Mouse (Mus musculus) adipocyte (in vitro differentiated cells): Measurements from ENCODE around the gene Fndc7.
A peak's percentile ranks its signal among the peaks of the same experiment; 100 is the strongest.

Experiments used
- DNase-seq: peaks from one replicate; pipeline ENCODE4 v3.0.0-alpha.2; 2016; ENCODE audit warnings: low spot score

Fndc7 gene

DNA sequence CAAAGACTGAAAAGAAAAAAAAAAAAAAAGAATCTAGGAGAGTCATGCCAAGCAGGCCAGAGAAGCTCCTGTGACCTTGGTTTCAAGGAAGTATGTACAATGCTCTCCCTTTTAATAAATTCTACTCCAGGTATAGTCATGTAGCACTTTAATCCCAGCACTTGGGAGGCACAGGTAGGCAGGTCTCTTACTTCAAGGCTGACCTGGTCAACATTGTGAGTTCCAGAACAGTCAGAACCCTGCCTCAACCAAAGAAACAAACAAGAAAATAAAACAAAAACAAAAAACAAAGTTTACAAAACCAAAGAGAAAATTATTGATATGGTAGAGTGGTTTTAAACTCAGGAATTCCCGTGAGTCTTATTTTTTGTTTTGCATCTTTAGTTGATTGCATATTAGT is at the start of gene Fndc7:
Gene Fndc7, minus strand, starts transcription at position 101 of the 400 bp plus-strand sequence.
- DNase-seq = no peak

DNA sequence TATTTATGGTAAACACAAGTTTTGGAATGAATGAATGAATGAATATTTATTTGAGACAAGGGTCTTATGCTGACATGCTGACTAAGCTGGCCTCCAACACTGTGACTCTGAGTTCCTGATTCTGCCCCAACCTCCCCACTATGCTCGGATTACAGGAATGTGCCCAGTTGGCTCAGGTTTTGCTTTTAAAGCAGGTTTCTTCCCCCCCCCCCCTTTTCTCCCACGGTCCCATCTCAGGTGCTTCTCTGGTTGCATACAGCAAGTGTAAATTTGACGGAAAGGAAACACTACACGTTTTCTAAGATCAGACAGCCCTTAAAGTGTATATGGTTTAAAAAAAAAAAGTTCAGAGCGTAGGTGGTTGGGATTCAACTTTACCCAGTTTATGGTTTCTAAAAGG is 49.8 kb upstream of the Fndc7 start, which contains the start of gene Henmt1:
Gene Henmt1, plus strand, starts transcription at position 301 of the 400 bp plus-strand sequence.
- DNase-seq = no peak

DNA sequence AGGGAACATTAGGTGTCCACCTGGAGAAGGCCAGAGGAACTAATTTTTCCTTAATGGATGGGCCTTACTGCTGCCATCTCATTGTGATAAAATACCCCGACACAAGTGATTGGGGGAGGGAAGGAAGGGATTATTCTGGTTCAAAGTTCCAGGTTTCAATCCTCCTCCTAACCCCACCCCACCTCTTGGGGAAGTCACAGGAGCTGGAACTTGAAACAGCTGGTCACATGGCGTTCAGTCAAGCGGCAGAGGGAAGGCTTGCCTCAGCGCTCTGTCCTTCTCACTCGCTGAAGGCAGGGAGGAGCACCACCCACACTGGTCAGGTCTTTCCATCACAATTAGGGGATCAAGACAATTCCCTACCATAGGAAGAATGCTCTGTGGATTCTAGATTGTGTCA is 48.9 kb upstream of the Fndc7 start:
- DNase-seq = no peak

DNA sequence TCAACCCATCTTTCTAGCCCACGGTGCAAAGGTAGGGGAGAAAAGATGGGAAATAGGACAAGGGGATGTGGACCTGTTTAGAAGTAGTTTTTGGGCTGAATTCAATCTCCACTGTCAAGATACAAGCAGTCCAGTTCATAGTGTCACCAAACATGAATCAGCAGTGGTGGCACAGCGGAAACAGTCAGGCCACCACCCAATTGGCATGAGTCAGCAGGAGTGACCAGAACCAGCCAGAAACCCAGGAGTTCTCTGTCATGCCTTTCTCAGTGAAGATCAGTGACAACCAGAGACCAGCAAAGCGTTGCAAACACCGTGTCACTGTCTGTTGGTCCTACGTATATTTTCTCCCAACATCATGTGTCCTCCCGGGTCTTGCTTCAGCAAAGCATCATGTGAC is 43.7 kb upstream of the Fndc7 start:
- DNase-seq = no peak

DNA sequence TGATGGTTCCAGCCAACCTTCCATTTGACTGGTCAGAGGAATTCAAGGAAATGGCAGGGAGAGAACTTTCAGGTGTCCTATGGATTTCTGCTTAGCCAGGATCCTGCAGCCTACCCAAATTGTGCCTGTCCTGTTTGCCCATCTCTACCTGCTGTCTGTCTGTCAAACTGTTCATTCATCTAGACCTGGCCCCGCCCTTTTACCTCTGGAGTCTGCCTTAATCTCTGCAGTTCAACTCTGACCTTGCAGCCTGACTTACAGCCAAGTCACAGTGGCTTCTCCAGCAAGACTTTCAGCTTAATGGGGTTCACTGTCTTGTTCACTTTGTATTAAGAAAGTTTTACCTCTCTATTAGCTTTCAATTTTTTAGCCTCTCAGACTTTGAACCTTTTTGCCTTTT is 36.5 kb upstream of the Fndc7 start:
- DNase-seq = no peak

DNA sequence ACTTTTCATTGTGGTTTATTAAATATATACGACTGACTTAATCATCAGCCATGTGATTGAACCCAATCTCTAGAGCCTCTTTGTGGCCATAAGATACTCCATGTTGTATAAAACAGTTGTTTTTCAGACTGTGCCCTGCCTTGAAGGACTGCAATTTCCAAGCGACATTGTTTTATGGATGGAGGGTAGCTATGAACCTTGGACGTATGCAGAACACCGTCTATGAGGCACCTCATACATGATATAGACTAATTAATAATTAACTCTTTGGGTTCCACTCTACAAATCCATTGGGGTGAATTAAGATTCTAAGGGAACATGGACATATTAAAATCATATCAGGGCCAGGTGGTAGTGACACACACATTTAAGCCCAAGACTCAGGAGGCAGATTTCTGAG is 35.9 kb upstream of the Fndc7 start:
- DNase-seq = no peak

DNA sequence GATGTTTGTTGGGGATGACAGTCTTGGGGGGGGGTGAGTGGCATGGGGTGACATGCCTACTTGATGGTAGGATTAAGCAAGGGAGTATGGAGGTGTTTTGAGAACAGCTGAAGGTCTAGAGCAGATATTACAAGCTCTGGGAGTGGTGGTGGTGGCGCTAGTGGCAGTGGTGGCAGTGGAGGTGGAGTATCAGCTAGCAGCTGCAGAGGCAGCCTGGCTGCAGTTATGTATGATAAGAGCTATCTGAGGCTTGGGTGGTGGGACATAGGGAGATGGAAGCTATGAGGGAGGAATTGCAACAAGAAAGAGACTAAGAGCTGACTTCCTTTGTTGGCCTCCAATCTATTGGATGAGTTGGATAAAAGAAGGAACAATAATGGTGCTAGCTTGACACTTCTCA is 32.0 kb upstream of the Fndc7 start:
- no peak for DNase-seq

DNA sequence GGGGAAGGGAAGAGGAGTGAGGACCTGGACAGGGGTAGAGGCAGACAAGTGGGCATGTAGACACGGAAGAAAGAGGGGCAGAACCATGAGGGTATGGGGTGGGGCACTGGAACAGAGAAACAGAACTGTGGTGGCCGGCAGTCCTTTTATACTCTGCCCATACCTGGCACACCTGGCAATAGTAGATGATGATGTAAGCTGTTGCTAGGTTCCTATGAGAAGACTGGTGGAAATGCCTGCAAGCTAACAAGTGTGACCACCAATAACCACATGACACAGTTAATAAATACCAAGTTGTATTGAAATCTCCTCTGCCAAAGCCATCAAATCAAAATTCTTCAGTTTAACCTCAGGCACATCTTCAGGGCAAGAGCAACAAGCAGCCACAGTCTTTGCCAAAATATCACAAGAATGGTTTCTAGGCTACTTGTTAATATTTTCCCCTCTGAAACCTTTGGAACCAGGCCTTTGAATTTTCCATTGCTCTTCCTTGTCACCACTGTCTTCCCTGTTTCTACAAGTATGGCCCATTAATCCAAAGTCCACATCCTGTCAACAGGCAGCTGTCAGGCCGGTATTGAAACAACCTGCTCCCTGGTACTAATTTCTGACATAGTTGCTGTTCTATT is 30.7 kb upstream of the Fndc7 start:
- DNase-seq = peak; percentile 5

DNA sequence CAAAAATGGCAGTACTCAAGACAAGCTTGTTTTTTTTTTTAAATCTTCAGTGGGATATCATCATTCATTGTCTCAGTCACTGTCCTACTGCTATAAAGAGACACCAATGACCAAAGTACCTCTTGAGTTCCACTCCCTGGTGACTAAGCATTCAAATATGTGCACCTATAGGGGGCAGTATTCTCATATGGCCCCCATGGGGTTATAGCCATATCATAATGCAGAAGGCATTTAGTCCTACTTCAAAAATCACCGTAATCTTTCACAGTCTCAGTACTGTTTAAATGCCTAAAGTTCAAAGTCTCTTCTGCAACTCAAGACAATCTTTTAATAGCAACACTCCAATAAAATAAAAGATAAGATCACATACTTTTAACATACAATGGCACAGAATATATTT is 29.0 kb upstream of the Fndc7 start:
- no peak for DNase-seq

DNA sequence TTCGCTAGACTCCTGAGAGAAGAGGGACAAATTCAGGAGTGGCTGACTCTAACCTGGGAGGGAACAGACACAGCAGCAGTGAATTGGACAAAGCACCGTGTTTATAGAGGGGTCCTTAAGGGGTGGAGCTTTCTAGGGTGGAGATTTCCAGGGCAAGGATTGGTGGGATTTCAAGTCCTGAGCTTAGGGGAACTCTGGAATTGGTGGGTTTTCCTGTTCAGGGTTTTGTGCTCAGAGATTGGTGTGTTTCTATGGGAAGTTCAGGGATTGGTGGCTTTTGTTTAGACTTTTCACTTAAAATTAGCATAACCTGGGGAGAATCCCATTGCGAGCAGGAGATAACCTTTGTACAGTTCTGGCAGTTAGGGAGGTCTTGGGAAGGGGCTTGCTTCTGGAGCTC is 28.2 kb upstream of the Fndc7 start:
- no peak for DNase-seq

DNA sequence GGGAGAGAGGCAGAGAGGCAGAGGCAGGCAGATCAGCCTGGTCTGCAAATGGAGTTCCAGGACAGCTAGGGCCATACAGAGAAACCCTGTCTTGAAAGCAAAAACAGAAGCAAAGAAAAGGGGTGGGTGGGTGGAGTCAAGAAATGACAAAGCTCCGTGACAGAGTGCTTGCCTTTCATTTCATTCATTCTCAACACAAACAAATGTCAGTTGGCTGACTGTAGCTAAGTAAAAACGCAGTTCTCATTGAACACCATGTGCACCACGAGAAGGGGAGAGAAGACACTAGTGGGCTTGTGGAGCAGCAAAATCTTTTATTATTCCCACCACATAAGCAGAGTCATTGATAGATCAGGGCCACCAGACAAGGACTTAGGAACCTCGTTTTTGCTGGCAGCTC is 27.0 kb upstream of the Fndc7 start:
- DNase-seq = no peak

DNA sequence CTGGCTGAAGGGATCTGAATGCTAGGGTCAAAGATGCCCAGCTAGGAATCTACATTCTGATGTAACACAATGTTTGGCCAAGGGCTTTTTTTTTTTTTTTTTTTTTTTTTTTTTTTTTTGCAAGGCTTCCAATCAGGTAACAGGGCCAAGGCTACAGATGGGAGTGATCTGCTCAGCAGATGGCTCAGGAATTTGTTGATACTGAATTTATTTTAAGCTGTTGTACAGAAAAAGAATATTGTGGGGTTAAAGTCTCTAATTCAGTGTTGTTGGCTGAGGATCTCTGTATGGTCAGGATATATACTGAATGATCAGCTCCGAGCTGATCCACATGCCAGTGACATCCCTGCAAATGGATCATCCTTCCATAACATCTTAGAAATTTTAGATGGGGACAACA is 26.2 kb upstream of the Fndc7 start:
- DNase-seq = peak; percentile 53

DNA sequence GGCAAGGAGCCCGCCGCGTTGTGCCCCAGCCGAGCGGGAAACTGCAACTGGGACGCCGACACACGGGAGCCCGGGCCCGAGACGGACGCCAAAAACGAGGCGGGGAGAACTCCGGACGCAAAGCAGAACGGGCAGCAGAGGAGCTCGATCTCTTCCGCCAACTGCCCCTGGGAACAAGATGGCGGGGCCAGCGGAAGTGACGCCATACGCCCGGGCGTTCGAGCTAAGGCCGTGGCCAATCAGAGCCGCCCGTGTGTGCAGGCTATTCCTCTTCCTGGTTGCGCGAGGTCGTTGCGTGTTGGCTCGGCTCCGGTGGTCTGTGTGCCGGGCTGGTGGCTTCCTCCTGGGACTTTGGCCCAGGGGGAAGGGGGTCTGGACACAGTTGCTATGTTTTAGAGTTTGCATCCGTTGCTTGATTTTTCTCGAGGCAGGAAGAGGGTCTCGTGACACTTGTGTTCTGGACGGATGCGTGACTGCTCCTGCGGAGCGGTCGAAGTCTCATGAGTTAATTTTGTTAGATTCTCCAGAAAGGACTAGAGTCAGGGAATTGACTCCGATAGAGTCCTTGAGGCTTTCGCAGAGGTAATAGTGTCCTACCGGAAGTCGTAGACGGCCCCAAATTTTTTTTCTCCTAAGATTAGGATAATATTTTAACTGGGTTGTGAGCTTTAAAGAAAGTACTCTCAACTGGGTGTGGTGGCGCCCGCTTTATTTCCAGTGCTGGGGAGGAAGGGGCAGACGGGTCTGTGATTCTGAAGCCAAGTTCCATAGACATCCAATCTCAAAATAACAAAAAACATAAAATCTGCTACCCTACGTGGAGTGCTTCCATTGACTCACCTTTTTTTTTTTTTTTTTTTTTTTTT is 22.0 kb upstream of the Fndc7 start, which contains the start of gene Prpf38b:
Gene Prpf38b, minus strand, starts transcription at position 180 of the 866 bp plus-strand sequence.
- peak; percentile 97 for DNase-seq

DNA sequence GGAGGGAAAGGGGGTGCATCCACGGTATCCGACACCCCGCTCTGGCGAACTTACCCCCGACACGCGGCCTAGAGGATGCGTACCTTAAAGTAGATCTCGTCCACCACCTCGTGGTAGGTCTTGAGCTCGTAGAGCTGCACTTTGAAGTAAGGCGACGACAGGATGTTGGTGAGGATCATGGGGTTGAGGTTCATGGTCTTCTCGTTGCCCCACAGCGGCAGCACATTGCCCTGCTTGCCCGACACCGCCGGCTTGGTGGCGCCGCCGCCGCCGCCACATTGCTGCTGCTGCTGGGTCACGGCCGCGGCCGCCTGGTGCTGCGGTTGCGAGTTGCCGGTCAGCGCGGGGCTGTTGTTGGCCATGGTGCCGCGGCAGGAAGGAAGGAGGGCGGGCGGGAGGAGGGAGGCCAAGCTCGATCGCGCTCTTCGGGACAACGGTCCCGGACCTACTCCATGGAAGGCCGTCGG is 21.3 kb upstream of the Fndc7 start:
- DNase-seq = peak; percentile 76

DNA sequence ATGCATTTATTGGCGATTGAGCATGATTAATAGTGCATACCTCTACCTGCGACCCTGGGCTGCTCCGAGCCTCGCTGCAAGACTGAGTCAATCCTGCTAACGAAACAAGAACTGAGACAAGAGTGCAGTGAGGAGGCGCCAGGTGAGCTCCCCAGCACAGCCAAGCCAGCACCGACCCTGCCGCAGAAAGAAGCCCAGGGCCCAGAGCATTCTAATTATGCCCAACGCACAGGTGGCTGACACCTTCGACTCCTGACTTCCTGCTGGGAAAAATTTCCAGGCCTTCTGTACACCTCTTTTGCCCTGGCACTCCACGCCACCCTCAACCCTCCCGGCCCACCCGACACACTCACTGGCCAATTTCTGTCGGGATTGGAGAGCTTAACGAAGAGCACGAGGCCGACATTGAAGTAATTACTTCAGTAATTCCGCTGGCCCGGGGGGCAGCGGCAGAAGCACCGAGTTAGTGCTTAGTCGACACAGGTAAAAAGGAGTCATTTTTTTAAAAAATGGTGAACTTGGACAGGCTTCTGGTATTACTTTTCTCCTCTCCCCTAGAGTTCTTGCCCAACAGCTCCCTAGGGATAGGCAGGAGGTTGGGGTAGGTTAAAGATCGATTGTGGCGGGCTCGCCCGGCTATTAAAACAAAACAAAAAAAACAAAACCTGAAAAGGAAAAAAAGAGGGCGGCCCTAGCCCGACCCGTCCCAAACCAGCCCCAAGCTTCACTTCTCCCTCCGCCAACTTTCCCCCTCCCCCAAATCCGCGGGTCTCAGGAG is 20.7 kb upstream of the Fndc7 start:
- DNase-seq = peak; percentile 84

DNA sequence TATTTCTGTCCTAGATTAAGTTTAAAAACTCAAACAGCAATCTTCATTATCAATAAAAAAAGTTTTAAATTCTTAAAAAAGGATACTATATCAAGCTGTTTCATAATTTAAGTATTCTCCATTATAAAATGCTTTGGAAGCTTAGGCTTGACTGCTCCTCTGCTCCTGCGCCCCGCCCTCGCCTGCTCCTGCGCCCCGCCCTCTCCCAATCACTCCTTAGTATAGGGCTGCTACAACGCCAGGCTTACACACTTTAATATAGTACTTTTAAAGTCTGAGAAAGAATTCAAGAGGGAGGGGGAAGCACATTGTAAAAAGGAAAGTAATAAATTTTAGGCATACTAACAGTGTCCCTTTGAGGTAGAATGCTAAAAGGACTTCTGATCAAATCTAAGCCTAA is 13.1 kb upstream of the Fndc7 start:
- DNase-seq = no peak

DNA sequence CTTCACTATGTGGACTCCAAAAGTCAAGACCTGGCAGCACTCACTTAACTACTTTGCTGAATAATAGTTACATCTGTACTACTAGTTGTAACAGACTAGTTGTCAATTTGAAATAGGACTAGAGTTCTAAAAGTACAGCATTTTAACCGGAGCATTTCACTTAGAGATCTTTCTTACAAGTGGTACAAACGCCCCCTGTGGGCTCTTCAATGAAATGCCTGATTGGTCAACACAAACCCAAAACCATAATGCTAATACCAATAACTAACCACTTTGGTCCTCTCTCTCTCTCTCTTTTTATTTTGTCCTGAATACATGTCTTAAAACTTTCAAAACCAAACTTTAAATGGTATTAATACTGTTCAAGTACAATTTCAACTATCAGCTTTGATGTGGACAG is 12.2 kb upstream of the Fndc7 start:
- peak; percentile 41 for DNase-seq

DNA sequence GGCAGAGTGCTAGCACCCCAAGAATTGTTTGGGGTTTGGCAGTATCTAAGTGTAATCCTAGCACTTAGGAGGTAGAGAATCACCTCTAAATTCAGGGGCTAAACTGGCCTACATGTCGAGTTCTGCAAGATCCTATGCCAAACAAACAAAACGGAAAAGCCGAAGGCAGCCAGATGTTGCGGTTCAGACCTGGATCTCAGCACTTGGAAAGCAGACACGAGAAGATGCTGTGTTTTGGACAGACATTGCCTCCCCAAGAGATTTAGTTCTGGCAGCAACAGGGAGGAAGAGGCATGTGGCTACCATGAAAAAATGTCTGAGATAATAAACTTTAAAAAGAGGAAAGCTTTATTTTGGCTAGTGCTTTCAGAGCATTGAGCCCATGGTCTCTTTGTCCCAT is 10.9 kb upstream of the Fndc7 start:
- no peak for DNase-seq

DNA sequence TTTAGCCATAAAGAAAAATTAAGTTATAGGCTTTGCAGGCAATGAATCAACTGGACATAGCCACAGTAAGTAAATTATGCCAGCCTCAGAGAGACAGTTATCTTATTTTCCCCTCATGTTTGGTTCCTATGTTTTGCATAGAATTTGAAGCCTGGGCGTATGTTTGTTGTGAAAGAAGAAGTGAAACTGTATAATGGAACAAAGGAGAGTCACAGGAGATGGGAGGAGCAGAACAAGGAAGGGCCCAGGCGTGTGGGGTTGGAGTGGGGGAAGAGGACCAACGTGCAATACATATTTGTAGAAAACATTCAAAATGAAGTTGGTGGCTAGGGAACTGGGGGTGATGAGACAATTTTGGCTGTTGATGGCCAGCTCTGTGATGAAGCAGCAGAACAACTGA is 10.3 kb upstream of the Fndc7 start:
- no peak for DNase-seq

DNA sequence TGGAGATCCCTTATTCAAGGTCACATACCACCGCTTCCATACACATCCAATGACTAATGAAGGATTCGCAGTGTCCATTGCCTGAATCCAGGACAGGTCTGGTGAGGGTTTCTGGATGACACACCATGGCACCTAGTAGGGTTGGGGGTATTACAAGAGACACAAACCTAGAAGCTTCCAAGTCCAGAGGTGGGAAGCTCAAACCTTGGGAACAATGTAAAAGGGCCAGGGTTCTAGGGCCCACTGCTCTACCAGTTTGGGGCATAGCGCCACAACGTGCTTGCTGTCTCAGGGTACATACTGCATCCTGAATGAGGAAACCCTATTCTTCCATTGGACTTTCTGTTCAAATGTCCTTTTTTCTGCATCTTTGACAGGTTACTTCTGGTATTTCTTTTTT is 8.8 kb upstream of the Fndc7 start:
- no peak for DNase-seq

DNA sequence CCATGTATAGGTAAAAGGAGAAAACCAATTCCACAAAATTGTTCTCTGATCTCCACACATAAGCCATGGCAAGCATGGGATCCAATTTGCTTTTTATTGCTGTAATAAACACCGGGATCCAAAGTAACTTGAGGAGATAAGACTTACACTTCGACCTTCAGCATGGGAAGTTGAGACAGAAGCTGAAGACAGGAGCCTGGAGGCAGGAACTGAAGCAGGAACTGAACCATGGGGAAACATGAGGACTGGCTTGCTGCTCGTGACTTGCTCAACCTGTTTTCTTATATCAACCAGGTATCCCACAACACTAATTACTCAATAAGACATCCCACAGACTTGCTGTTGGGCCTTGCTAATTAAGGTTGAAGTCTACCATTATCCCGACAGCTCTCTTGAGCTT is 3.1 kb upstream of the Fndc7 start:
- DNase-seq = no peak

DNA sequence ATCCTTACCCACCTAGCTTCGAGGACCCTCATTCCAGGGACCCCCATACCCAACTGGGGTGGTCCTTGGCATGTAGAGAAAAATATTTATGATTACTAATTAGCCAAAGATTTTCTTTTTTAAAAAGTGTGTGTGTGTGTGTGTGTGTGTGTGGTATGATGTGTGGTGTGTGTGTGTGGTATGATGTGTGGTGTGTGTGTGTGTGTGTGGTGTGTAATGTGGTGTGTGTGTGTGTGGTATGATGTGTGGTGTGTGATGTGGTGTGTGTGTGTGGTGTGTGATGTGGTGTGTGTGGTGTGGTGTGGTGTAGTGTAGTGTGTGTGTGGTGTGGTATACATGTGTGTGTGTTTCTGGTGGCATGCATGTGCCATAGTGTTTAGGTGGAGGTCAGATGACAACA is 2.3 kb upstream of the Fndc7 start:
- no peak for DNase-seq

DNA sequence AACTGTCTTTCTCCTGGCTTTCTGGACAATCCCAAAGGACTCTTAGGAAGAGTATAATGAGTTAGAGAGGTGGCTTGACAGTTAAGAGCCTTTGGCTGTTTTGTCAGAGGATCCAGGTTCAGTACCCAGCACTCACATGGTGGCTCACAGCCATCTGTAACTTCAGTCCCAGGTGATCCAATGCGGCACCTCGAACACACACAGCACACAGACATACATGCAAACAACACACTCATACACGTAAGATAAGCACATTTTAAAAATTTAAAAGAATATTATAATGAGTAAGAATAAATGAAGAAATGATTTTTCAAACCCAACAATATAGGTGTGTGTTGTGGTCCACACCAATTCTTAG is 2.2 kb downstream of the Fndc7 start:
- no peak for DNase-seq
